Mouse (Mus musculus) adrenal gland, postnatal 25 days (tissue): ENCODE data around the gene Kif24. TPM values are rescaled to one million over a fixed set of nuclear protein-coding genes. Genes with fewer than 3 reads are reported as not detected.
"Not testable (repeated sequence)": the region's sequence is repeated elsewhere in the genome, so short reads cannot be mapped to it uniquely, and the experiment has no call there.

Source experiments
- DNase-seq: peaks from one replicate; pipeline ENCODE4 v3.0.0; 2021; ENCODE audit warnings: mixed read lengths
- total RNA-seq: library from RNA; stranded (reverse); gene quantifications from 2 replicates; pipeline ENCODE4 v1.2.3, GENCODE M21; 2021

The Kif24 gene
- total RNA-seq, 1 experiment from 2014 or later, result 2.7 TPM

GRCm38 (mm10) chr4:41492951-41493350 lies 28.3 kb upstream of the Kif24 start:
- DNase-seq, result no peak

- DNase-seq, result no peak
These were observed 16.9 kb upstream of the Kif24 start for GRCm38 (mm10) chr4:41481601-41482017.

DNA sequence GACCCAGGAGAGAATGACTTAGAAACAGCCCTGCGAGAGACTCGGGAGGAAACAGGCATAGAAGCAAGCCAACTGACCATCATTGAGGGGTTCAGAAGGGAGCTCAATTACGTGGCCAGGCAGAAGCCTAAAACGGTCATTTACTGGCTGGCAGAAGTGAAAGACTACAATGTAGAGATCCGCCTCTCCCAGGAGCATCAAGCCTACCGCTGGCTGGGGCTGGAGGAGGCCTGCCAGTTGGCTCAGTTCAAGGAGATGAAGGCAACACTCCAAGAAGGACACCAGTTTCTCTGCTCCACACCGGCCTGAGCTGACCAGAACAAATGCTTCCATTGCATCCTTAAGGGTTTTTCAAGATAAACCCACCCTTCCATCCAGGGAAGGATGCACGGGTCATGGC lies 15.6 kb upstream of the Kif24 start:
- peak; percentile 36 for DNase-seq

GRCm38 (mm10) chr4:41479456-41479804 lies 14.7 kb upstream of the Kif24 start:
- DNase-seq, result no peak

- DNase-seq, result no peak
These were observed 14.2 kb upstream of the Kif24 start for GRCm38 (mm10) chr4:41478751-41479455.

- DNase-seq, result no peak
These were observed 13.0 kb upstream of the Kif24 start for GRCm38 (mm10) chr4:41477648-41478160.

- DNase-seq, result no peak
These were observed 6.7 kb upstream of the Kif24 start for GRCm38 (mm10) chr4:41471384-41471689.

- DNase-seq, result no peak
These were observed 6.1 kb upstream of the Kif24 start for GRCm38 (mm10) chr4:41470684-41471383.

GRCm38 (mm10) chr4:41470051-41470683 lies 5.5 kb upstream of the Kif24 start:
- DNase-seq, result no peak

GRCm38 (mm10) chr4:41469199-41469598 lies 4.5 kb upstream of the Kif24 start:
- no peak for DNase-seq

GRCm38 (mm10) chr4:41468396-41469080 lies 3.9 kb upstream of the Kif24 start:
- peak; percentile 51 for DNase-seq

GRCm38 (mm10) chr4:41465287-41465665 lies 589 bp upstream of the Kif24 start:
- DNase-seq, result no peak

- DNase-seq, result not testable (repeated sequence)
These were observed 1.5 kb downstream of the Kif24 start for GRCm38 (mm10) chr4:41463051-41463738.

GRCm38 (mm10) chr4:41460690-41461089 lies 4.0 kb downstream of the Kif24 start:
- DNase-seq, result no peak

GRCm38 (mm10) chr4:41447595-41447994 lies 17.1 kb downstream of the Kif24 start:
- DNase-seq, result no peak

DNA sequence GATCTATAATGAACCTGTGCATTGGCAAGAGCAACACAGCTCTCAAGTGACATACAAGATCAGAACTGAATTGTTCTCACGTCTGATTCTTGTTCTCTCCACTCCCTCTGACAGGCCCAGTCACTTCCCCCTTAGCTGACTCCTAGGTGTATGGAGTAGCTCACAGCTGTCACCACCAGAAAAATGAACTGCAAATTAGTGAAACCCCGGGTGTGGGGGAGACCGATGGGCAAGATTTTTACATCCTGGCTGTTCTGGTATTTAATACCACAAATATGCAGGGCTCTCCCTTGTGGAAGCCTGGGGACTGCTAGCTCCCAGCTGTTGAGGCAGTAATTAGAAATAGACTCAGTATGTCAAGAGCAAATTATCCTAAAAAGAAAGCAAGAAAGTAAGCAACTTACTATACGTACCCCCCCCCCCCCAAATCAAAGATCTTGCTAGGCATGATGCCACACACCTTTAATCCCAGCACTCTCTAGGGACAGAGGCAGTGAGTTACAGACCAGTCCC lies 21.8 kb downstream of the Kif24 start:
- DNase-seq, result no peak

GRCm38 (mm10) chr4:41438931-41439330 lies 25.8 kb downstream of the Kif24 start:
- DNase-seq, result no peak

DNA sequence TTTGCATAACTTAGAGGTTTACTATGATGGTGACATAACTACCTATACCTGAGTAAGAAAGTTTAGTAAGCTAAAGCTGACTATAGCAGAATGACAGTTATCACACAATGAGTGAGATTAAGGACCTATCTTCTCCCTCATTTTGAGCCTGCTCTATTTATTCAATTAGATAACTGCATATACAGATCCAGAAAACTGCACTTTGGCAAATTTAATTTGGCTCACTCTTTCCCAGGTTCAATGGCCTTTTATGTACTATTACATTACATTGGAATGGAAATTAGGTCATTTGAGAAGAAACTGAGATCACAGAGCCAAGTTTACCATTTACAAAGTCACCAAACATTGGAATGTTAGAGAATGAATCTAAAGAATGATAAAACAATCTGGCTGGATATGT lies 47.7 kb downstream of the Kif24 start:
- DNase-seq, result no peak

DNA sequence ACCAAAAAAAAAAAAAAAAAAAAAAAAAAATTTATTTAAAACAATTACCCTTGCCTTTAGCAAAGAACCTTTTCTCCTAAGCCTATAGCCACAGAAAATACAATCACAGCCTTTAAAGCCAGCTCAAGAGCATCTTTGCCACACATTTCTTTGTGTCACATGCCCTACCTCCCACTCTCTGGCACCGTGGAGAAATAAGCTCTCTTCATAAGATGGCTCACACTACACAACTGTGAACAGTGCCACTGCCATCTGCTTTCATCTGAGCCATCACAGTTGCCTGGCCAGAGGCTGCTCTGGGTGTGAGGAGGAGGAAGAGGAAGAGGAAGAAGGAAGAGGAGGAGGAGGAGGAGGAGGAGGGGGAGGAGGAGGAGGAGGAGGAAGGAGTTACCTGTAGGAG lies 55.3 kb downstream of the Kif24 start:
- DNase-seq, result no peak

GRCm38 (mm10) chr4:41407353-41407752 lies 57.3 kb downstream of the Kif24 start:
- no peak for DNase-seq

DNA sequence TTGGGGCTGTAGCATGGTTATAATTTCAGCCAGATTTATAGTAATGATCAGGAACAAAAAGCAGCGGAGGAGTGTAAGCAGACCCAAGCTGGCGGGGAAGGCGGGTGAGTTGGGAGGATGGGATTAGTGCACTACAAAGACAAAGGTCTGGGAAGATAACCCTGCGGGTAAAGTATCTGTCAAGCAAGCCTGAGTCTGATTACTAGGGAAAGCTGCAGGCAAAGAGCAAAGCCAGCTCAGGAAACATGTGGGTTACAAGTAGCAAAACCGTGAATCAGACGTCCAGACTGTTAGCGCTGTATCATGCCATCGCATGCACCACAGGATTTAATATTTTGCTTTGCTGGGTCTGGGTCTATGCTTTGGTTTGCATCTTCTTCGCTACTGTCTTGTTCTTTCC lies 58.1 kb downstream of the Kif24 start:
- no peak for DNase-seq

- DNase-seq, result no peak
These were observed 63.1 kb downstream of the Kif24 start for GRCm38 (mm10) chr4:41401573-41401972.
